Mouse (Mus musculus) liver (tissue): ENCODE data around the gene Grk5.
"Not testable (repeated sequence)": the region's sequence is repeated elsewhere in the genome, so short reads cannot be mapped to it uniquely, and the experiment has no call there.

Experiments used
- DNase-seq: peaks from one replicate; pipeline ENCODE4 v3.0.0-alpha.2; 2020; ENCODE audit warnings: mixed read lengths

The Grk5 gene

DNA sequence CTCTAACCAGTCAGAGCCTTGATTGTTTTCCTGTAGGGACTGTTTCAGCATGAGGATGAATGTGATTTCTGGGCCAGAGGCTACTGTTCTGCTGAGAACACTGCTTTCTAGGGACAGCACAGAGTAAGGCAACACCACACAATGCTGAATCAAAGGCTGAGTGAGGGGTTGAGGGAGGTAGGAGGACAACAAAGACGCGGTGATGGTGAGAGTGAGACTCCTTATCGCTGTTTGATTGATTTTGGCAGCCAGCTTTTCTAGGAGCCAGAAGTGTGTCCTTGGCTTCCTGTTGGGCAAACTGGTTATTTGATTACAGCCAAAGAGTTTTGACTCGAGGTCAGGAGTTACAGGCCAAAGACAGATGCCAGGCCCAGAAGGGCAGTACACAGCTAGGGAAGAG lies 25.7 kb downstream of the Grk5 start:
- DNase-seq = no peak

- no peak for DNase-seq
Measured at GRCm38 (mm10) chr19:60915862-60916261, 26.3 kb downstream of the Grk5 start.

GRCm38 (mm10) chr19:60916869-60917570 lies 27.5 kb downstream of the Grk5 start:
- no peak for DNase-seq

DNA sequence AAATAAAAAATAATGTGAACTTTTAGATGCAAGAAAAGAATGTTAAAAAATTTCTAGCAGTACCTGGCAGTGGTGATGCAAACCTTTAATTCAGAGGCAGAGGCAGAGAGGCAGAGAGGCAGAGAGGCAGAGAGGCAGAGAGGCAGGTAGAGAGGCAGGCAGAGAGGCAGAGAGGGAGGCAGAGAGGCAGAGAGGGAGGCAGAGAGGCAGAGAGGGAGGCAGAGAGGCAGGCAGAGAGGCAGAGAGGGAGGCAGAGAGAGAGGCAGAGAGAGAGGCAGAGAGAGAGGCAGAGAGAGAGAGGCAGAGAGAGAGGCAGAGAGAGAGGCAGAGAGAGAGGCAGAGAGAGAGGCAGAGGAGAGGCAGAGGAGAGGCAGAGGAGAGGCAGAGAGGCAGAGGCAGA lies 35.0 kb downstream of the Grk5 start:
- not testable (repeated sequence) for DNase-seq

- DNase-seq = no peak
Measured at GRCm38 (mm10) chr19:60935001-60935400, 45.5 kb downstream of the Grk5 start.

DNA sequence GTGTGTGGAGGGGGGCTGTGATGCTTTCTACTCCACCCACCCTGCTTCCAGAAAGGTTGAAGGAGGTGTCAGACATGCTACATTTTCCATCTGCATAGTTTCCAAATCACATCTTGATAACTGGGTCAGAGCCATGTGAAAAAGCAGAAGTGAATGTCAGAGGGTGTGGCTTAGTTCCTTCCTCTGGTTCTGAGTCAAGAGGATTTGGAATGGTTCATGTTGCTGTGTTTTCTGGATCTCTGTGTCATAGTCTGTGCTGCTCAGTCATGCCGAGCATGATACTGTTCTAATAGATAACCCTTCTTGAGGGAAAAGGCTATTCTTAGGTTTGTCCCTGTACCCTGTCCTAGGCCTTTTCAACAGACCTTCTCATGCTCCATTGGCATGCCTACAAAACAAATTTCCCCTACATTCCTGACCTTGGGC lies 50.4 kb downstream of the Grk5 start:
- no peak for DNase-seq

- no peak for DNase-seq
Measured at GRCm38 (mm10) chr19:60940866-60941265, 51.3 kb downstream of the Grk5 start.

DNA sequence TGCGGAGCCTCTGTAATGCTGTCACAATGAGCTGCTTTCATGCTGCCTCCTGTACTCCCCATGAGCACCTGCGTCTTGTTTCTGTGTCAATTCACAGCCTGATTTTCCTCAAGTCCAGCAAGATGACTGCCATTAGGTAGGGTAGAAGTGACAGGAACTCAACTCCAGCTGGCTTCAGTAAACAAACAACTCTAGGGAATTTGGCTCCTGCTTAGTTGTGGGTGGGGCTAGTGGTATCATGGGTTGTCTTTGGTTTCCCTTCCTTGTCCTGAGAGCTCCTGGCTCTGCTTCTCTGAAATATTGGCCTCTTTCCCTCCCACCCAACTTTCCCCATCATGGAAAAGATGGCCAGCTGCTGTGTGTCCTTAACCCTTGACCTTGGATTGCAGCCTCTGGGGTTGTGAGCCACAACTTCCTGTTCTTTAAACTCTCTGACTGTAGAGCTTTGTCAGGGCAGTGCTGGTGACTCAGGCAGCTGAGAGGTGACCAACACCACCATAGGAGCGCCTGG lies 56.3 kb downstream of the Grk5 start:
- DNase-seq = peak; percentile 25

GRCm38 (mm10) chr19:60946656-60947055 lies 57.1 kb downstream of the Grk5 start:
- DNase-seq = no peak

- DNase-seq = no peak
Measured at GRCm38 (mm10) chr19:60948996-60949395, 59.4 kb downstream of the Grk5 start.

DNA sequence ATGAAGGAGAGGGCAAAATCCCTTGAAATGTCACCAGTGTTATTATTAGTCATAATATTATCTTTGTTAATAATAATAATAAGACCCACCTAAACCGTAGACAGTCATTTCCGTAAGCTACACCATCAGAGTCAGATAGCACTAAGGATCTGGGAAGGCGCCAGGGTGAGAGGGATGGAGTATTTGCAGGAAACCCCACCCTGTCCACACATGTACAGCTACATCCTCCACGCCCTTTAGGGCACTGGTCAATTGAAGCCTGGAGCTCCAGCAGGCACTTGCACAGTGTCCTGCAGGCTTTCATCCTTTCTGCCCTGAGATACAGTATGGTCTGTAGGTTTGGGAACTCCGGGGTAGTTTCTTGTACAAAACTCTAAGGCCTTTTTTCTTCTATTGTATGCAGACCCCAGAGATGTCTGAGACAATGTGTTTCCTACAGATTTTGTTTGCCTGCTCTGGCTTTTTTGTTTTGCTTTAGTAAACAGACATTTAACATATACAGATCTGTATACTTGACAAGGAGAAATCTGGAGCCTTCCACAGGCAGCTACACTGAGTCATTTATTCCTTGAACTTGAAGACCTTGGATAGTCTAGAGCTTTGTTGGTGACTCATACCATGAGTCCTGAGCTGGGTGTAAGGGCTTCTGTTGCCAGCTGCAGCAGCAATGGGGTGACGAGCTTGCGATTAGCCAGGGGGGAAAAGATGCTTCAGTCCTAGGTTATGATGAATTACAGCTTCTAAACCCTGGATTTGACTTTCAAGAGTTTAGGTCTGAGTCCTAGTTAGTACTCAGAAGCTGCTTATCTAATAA lies 60.7 kb downstream of the Grk5 start:
- no peak for DNase-seq

DNA sequence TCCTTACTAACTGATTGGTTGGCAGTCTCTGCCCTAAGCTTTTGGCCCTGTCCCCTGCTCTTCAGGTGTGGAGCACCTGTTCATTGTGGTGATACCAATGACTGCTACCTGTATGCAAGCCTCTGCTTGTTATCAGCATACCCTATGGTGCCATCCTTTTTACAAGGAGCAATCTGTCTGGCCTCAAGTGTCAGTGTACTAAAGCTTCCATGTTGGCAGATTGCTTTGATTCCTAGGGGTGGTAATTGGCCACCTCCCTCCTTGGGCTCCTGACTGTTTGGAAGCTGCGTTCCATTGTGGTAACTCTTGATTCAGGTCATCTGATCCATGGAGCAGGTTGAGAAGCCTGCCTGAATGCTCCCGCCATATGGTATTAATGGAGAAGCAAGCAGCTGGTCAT lies 65.6 kb downstream of the Grk5 start:
- DNase-seq = no peak

- DNase-seq = no peak
Measured at GRCm38 (mm10) chr19:60955712-60956111, 66.2 kb downstream of the Grk5 start.

DNA sequence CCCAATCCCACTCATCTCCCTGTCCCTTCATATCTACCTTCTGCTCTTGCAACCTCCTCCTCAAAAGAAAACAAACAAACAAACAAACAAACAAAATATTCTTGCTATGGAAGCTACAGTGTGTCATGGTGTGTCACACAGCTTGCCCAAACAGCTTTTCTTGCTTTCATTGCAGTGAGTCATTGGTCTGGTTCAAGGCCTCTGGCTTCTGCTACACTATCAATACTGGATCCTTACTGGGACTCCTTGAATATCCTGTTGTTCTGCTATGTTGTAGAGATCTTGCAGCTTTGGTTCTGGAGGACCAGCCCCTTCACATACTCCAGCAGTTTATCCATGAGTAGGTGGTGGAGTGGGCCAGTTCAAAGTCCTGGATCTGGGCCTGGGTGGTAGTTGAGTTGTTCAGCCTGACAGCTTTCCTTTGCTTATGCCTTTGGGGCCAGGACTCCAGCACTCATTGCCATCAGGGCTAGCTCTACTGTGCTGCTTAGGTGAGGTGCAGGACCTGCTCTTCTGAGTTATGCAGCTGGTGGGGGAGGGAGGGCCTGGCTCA lies 66.7 kb downstream of the Grk5 start:
- no peak for DNase-seq

GRCm38 (mm10) chr19:60959706-60960230 lies 70.2 kb downstream of the Grk5 start:
- no peak for DNase-seq

GRCm38 (mm10) chr19:60962358-60963061 lies 73.0 kb downstream of the Grk5 start:
- no peak for DNase-seq

DNA sequence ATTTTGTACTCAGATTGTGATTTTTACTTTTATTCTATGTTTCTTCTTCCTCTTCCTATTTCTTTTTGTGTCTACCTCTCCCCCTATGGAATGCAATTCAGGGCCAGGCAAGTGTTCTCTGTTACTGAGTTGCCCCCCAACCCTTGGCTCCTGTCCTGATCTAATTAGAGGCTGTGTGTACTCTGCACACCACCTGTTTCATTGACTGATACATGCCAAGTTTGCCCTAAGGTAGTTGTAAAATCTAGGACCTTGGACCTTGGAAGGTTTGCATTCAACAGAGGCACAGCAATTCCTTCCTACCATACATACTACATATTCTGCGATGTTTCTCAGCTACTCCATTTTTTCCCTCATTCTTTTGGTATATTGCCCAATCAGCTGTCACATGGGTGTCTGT lies 78.4 kb downstream of the Grk5 start:
- no peak for DNase-seq

DNA sequence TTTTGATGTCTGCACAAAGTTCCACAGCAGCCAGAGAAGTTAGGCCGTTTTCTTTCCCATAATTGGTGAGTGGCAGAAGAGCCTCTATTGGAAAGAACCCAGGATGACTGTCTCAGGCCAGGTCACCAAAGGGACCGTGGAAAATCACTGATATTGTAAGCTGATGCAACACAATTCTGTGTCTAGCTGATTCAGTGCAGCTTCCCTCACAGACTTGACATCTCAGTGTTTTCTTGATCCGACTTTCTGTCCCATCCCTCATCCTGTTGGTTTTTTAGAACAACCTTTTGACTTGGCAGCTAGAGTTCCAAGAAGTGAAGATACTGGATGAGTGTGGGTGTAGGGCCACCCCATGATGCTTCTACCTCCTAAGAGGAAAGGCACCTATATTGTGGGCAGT lies 80.9 kb downstream of the Grk5 start:
- DNase-seq = no peak

GRCm38 (mm10) chr19:60971598-60971997 lies 82.0 kb downstream of the Grk5 start:
- no peak for DNase-seq

GRCm38 (mm10) chr19:60972281-60973015 lies 82.9 kb downstream of the Grk5 start:
- DNase-seq = no peak

- no peak for DNase-seq
Measured at GRCm38 (mm10) chr19:60973508-60973907, 84.0 kb downstream of the Grk5 start.

DNA sequence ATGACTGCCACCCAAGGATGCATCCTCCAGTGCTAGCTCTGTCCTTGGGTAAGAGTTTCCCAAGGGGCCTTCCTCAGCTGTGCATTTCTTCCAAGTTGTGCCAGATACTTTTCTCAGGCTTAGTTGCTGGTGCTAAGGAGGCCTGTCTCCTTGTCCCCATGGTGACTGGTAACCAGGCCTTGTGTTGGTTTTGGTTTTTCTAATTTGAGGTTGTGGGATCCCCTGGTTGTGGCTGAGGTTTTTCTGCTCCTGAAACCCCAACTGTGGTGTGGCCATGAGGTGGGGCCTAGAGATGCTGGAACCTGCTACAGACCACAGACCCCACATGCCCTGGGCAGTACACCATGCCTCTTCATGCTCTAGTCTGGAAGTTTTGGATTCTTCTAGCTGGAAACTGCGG lies 90.0 kb downstream of the Grk5 start:
- DNase-seq = no peak
